Mouse (Mus musculus): Measurements from ENCODE around the gene Sppl2b. TPM values are rescaled to one million over a fixed set of nuclear protein-coding genes. Genes with fewer than 3 reads are reported as not detected.
A peak's percentile ranks its signal among the peaks of the same experiment; 100 is the strongest.

Sppl2b gene
- polyA plus RNA-seq, 1 experiment = not detected

DNA sequence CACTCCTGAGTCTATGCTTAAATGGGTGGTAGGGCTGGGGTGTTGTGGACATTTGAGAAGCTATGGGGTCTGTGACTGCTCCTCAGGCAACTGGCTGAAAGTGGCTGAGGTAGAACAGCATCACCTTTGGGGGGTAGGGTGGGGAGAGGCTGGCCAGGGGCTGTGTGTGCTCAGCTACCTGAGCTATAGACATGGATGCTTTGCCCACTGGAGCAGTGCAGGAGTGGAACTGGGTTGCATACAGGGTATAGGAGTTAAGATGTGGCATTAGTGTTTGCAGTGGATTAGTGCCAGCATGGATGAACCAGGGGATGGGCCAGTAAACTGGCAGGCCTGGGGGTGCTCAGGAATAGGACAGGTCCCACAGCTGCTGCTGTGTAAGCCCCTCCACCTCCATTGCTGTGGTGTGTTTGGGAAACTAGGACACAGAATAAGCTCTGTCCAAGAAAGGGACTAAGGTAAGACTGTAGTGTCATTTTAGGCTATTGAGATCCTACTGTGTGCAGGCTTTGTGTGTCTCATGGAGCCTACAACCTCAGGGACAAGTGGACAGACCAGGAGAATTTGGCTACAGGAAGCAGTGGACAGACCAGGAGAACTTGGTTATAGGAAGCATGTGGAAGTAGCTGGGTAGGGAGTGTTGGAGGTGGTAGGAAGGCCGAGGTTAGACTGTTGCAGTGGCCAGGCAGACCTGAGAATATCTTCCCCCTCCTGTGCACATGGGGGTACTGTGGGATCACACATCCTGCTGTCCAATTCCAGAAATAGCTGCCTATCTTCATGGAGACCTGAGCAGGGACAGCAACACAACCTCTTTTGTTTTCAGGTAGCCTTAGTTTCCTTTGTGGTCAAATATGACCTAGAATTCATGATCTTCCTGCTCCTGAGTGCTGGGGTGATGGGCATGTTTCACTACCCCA lies 25.5 kb upstream of the Sppl2b start:
- Histone ChIP-seq H3K27ac (ENCODE audit: insufficient read depth, low read depth, low read length) (no peak overlapping the region), H3K4me3 (ENCODE audit: insufficient read depth, low read depth, low read length) (no peak overlapping the region), H3K4me1 (ENCODE audit: control insufficient read depth, insufficient read depth, low read length) (peaks cover 10% of the 10 kb centered on the region)
- TF ChIP-seq CTCF (IDR thresholded peaks at IDR 0.05; ENCODE audit: insufficient read depth, low read depth, low read length) (no peak), POLR2A (IDR thresholded peaks at IDR 0.05; ENCODE audit: insufficient read depth, low read depth, low read length) (no peak)
- 52% methylated on average over 1 of the region's 1 CpGs for WGBS

DNA sequence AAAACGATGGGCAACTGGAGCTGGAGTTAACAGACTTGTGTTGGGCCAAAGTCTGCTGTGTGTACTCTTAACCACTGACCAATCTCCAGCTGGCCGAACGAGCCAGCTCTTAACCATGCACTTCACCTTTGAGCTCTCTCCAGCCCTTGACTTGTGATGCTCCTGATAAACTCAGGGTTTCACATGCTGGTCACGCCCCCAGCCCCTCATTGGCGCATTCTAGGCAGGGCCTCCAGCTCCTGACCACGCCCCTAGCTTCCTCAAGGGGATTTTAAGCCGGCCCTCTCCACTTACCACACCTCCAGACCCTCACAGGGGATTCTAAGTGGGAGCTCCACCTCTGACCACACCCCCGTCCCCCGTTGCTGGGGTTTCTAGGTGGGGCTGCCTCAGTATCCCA lies 23.9 kb upstream of the Sppl2b start:
- no peak overlapping the region for H3K4me3 ChIP-seq (ENCODE audit: insufficient read depth, low read depth, low read length)
- TF ChIP-seq CTCF (IDR thresholded peaks at IDR 0.05; ENCODE audit: insufficient read depth, low read depth, low read length) (no peak), POLR2A (IDR thresholded peaks at IDR 0.05; ENCODE audit: insufficient read depth, low read depth, low read length) (no peak)
- H3K27ac ChIP-seq (ENCODE audit: insufficient read depth, low read depth, low read length) = no peak overlapping the region
- 31% methylated on average over 9 of the region's 9 CpGs for WGBS
- peaks cover 10% of the 10 kb centered on the region for H3K4me1 ChIP-seq (ENCODE audit: control insufficient read depth, insufficient read depth, low read length)

DNA sequence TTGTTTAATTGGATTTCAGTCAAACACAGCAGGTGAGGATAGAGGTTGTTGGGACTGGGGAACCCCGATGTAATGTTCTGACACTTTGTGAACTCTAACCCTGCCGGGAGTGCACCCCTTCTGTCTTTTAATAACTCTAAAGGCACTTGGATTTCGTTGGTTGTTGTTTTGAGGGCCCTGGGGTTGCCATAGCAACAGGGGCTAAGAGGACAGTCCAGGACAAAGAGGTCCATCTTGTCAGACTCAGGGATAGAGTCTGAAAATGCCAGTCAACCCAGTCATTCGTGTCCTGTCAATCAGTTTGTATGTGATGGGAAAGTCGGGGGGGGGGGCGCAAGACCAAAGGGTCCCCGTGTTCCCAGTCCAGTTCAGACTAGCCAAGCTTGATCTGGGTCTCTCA lies 22.3 kb upstream of the Sppl2b start:
- TF ChIP-seq POLR2A (IDR thresholded peaks at IDR 0.05; ENCODE audit: insufficient read depth, low read depth, low read length) (no peak), CTCF (IDR thresholded peaks at IDR 0.05; ENCODE audit: insufficient read depth, low read depth, low read length) (no peak)
- Histone ChIP-seq H3K4me1 (ENCODE audit: control insufficient read depth, insufficient read depth, low read length) (peaks cover 16% of the 10 kb centered on the region), H3K4me3 (ENCODE audit: insufficient read depth, low read depth, low read length) (no peak overlapping the region), H3K27ac (ENCODE audit: insufficient read depth, low read depth, low read length) (no peak overlapping the region)
- 68% methylated on average over 7 of the region's 7 CpGs for WGBS

DNA sequence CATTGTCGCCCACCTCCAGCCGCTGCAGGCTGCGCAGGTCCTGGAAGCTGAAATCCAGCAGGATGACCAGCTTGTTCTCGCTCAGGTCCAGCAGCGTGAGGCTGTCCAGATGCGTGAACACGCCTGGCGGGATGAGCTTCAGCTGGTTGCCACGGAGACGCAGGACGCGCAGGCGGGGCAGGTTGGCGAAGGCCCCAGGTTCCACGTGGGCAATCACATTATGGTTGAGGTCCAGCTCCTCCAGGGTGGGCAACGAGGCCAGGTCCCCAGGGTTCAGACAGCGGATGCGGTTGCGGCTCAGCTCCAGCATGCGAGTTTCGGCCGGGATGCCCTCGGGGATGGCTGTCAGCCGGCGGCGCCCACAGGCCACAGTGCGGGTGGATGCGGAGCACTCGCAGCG lies 19.5 kb upstream of the Sppl2b start:
- Histone ChIP-seq H3K4me3 (ENCODE audit: insufficient read depth, low read depth, low read length) (no peak overlapping the region), H3K4me1 (ENCODE audit: control insufficient read depth, insufficient read depth, low read length) (peaks cover 12% of the 10 kb centered on the region; the same call in 1 of the 2 replicates), H3K27ac (ENCODE audit: insufficient read depth, low read depth, low read length) (no peak overlapping the region)
- TF ChIP-seq POLR2A (IDR thresholded peaks at IDR 0.05; ENCODE audit: insufficient read depth, low read depth, low read length) (no peak), CTCF (IDR thresholded peaks at IDR 0.05; ENCODE audit: insufficient read depth, low read depth, low read length) (no peak)
- 78% methylated on average over 30 of the region's 30 CpGs for WGBS

DNA sequence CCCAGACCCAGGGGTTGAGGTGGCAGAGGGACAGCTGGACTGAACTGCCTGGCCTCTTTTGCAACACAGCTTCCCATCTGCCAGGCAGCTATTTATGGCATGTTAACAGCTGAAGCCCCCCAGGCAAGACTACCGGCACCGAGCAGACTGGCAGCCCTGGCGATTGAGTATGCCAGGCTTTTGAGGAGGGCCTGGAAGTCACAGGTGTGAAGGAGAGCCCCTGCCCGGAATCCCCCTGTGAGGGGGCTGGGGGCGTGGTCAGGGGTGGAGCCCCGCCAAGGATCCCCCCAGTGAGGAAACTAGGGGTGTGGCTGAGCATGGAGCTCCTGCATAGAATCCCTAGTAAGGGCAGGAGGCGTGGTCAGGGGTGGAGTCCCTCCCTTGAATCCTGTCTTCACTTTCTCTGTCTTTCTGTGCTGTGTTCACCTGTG lies 18.1 kb upstream of the Sppl2b start:
- no peak for TF ChIP-seq CTCF (IDR thresholded peaks at IDR 0.05; ENCODE audit: insufficient read depth, low read depth, low read length)
- no peak for TF ChIP-seq POLR2A (IDR thresholded peaks at IDR 0.05; ENCODE audit: insufficient read depth, low read depth, low read length)
- Histone ChIP-seq H3K4me3 (ENCODE audit: insufficient read depth, low read depth, low read length) (no peak overlapping the region), H3K27ac (ENCODE audit: insufficient read depth, low read depth, low read length) (0 out of 2 replicates have a peak overlapping the region, but pooled peaks have one; percentile 20), H3K4me1 (ENCODE audit: control insufficient read depth, insufficient read depth, low read length) (peaks cover 12% of the 10 kb centered on the region; the same call in 1 of the 2 replicates)
- 53% methylated on average over 7 of the region's 7 CpGs for WGBS

DNA sequence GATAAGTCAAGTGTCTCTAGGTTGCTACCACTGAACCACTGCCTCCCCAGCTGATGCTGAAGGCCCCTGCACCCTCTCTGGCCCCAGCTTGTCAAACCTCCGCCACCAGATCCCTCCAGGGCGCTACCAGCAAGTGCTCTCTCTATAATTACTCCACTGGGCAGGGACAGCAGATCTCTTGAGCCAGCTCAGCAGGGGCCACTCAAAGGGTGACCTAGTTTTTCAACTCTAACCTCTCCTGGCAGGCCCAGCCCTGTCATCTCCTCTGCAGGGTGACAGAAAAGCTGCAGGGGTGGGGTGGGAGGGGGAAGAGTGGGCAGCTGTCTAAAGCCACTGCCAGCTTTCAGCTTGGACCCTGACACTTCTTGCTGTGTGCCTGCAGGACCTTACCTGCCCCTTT lies 17.2 kb upstream of the Sppl2b start:
- H3K4me3 ChIP-seq (ENCODE audit: insufficient read depth, low read depth, low read length) = no peak overlapping the region
- TF ChIP-seq CTCF (IDR thresholded peaks at IDR 0.05; ENCODE audit: insufficient read depth, low read depth, low read length) (no peak), POLR2A (IDR thresholded peaks at IDR 0.05; ENCODE audit: insufficient read depth, low read depth, low read length) (no peak)
- H3K27ac ChIP-seq (ENCODE audit: insufficient read depth, low read depth, low read length) = no peak overlapping the region
- H3K4me1 ChIP-seq (ENCODE audit: control insufficient read depth, insufficient read depth, low read length) = peaks cover 12% of the 10 kb centered on the region; the same call in 1 of the 2 replicates
- 54% methylated on average over 2 of the region's 2 CpGs for WGBS

DNA sequence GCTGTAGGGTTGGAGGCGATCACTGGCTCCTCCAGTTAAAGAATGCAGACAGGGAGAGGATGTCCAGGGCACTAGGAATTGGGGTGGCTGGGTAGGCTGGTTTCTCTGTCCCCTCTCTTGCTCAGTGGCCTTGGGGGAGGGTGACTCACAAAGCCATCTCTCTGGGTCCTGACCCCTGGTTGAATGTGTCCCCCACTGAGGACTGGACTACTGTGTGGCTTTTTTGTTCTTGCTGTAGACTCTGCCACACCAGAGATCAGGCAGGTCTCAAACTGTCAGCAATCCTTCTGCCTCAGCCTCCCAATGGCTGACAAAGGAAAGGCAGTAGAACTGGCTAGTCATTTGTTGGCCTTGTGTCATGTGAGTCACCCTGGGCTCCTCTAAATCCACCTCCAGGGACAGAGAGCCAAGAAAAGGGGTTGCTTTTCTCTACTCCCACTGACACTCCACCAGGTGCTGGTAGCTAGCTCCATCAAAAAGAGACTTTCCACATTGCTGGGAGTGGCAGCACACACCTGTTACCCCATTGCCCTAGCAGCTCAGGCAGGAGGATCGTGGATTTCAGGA lies 16.6 kb upstream of the Sppl2b start:
- Histone ChIP-seq H3K27ac (ENCODE audit: insufficient read depth, low read depth, low read length) (no peak overlapping the region), H3K4me1 (ENCODE audit: control insufficient read depth, insufficient read depth, low read length) (peaks cover 16% of the 10 kb centered on the region), H3K4me3 (ENCODE audit: insufficient read depth, low read depth, low read length) (no peak overlapping the region)
- 80% methylated on average over 2 of the region's 2 CpGs for WGBS
- TF ChIP-seq POLR2A (IDR thresholded peaks at IDR 0.05; ENCODE audit: insufficient read depth, low read depth, low read length) (no peak), CTCF (IDR thresholded peaks at IDR 0.05; ENCODE audit: insufficient read depth, low read depth, low read length) (no peak)

DNA sequence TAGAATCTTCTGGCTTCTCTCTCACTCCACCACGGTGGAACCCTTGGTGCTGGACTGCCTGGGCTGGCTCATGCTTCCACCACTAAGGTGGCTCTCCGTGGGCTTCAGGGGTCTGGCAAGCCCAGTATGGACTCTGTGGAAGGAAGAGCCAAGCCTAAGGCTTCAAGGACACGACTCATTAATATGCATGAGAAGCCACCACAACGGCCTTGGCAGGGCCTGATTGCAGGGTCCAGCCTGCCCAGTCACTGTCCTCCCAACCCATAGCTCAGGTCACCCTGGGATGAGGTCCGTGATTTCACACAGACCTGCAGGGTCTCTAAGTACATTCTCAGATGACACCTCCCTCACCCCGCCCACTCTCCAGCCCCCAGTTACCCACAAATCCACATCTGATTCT lies 15.2 kb upstream of the Sppl2b start:
- TF ChIP-seq CTCF (IDR thresholded peaks at IDR 0.05; ENCODE audit: insufficient read depth, low read depth, low read length) (no peak), POLR2A (IDR thresholded peaks at IDR 0.05; ENCODE audit: insufficient read depth, low read depth, low read length) (no peak)
- Histone ChIP-seq H3K4me3 (ENCODE audit: insufficient read depth, low read depth, low read length) (no peak overlapping the region), H3K27ac (ENCODE audit: insufficient read depth, low read depth, low read length) (no peak overlapping the region), H3K4me1 (ENCODE audit: control insufficient read depth, insufficient read depth, low read length) (peaks cover 31% of the 10 kb centered on the region)
- 66% methylated on average over 6 of the region's 6 CpGs for WGBS

DNA sequence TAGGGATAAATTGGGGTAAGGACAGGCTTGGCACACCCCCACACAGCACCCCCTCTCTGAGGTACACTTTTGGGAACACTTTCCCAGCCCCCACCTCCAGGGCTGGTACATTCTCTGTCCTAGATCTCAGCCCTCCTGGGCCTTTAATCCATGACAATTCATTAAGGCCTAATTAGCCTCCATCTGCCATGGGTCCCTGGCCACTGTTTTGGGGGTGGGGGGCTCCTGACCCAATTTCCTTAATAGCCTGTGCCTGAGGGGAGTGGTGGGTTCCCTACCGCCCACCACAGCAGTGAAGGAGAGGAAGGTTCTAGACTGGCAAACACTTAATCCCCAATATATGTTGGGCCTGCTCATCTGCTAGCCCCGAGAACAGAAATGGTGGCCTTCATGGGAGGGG lies 13.4 kb upstream of the Sppl2b start:
- Histone ChIP-seq H3K27ac (ENCODE audit: insufficient read depth, low read depth, low read length) (no peak overlapping the region), H3K4me3 (ENCODE audit: insufficient read depth, low read depth, low read length) (no peak overlapping the region), H3K4me1 (ENCODE audit: control insufficient read depth, insufficient read depth, low read length) (peaks cover 46% of the 10 kb centered on the region)
- TF ChIP-seq POLR2A (IDR thresholded peaks at IDR 0.05; ENCODE audit: insufficient read depth, low read depth, low read length) = no peak
- no peak for TF ChIP-seq CTCF (IDR thresholded peaks at IDR 0.05; ENCODE audit: insufficient read depth, low read depth, low read length)
- WGBS = 86% methylated on average over 2 of the region's 2 CpGs

Data from olfactory bulb, adult 2 months (tissue).